Mouse (Mus musculus) heart, postnatal 0 days (tissue): ENCODE results near the gene Anxa3. TPM values are rescaled to one million over a fixed set of nuclear protein-coding genes. Genes with fewer than 3 reads are reported as not detected.

Source experiments
- ATAC-seq: fragments of 200-750 bp; cut with Nextera tagmentation; 2 replicates; pipeline ENCODE4 v1.8.0; 2017; ENCODE audit warnings: low read depth, moderate number of reproducible peaks, moderate library complexity; ENCODE audit not compliant: insufficient read depth
- DNase-seq: peaks from one replicate; pipeline ENCODE4 v3.0.0-alpha.2; 2016; ENCODE audit warnings: low spot score
- H3K27ac ChIP-seq: fragments of 300-500 bp; sonication (generic); 2 replicates; pipeline ENCODE4 v1.5.1; 2014; ENCODE audit warnings: low read depth, mild to moderate bottlenecking
- H3K27me3 ChIP-seq: fragments of 300-500 bp; sonication (generic); 2 replicates; pipeline ENCODE4 v1.6.1; 2014; ENCODE audit warnings: low read length, mixed read lengths; ENCODE audit not compliant: control insufficient read depth, insufficient read depth
- H3K36me3 ChIP-seq: fragments of 300-500 bp; sonication (generic); replicated peaks from 2 replicates; pipeline ENCODE4 v1.6.1; 2014; ENCODE audit warnings: low read length, mixed read lengths; ENCODE audit not compliant: control insufficient read depth, insufficient read depth
- H3K4me1 ChIP-seq: fragments of 300-500 bp; sonication (generic); 2 replicates; pipeline ENCODE4 v1.6.1; 2014; ENCODE audit warnings: antibody characterized with exemption; ENCODE audit not compliant: control insufficient read depth, insufficient read depth
- H3K4me2 ChIP-seq: fragments of 300-500 bp; sonication (generic); 2 replicates; pipeline ENCODE4 v1.6.1; 2014; ENCODE audit warnings: low read depth, mild to moderate bottlenecking, low read length, moderate library complexity
- H3K4me3 ChIP-seq: fragments of 300-500 bp; sonication (generic); 2 replicates; pipeline ENCODE4 v1.5.1; 2014; ENCODE audit warnings: low read depth, low read length
- H3K9ac ChIP-seq: fragments of 300-500 bp; sonication (generic); replicated peaks from 2 replicates; pipeline ENCODE4 v1.6.1; 2014; ENCODE audit warnings: low read depth, low read length, mixed read lengths
- H3K9me3 ChIP-seq: fragments of 300-500 bp; sonication (generic); replicated peaks from 2 replicates; pipeline ENCODE4 v1.6.1; 2016; ENCODE audit warnings: low read length; ENCODE audit not compliant: control insufficient read depth
- CTCF ChIP-seq: IDR thresholded peaks from 2 replicates; pipeline ENCODE4 v1.5.1; 2016; ENCODE audit warnings: antibody characterized with exemption, control low read depth, low read depth
- EP300 ChIP-seq: IDR thresholded peaks from 2 replicates; pipeline ENCODE4 v1.6.1; 2016; ENCODE audit warnings: antibody characterized with exemption, low read depth
- WGBS: fragments of 180-500 bp; shearing (Covaris S2); extraction: QIAGEN DNeasy Blood & Tissue Kit; methylation state at CpG from one replicate; pipeline ENCODE4 v1.1.7; 2014; 5-methylcytosine and 5-hydroxymethylcytosine counted together
- polyA plus RNA-seq: library from polyadenylated mRNA; unstranded; fragments of >200 nt; fragmentation: Nextera tagmentation; extraction: Ambion mirVana; gene quantifications from 2 replicates; pipeline ENCODE4 v1.2.1, GENCODE M21; 2015
- total RNA-seq: library from RNA; depleted of rRNA; stranded (reverse); fragments of >200 nt; gene quantifications from 2 replicates; pipeline ENCODE4 v1.2.3, GENCODE M21; 2014; ENCODE audit warnings: low replicate concordance; rRNA removed

Anxa3 gene
- total and polyA plus RNA-seq, 2 experiments from 2014 or later: 42.0 to 50.3 TPM

GRCm38 (mm10) chr5:96881613-96882012 is 88.5 kb downstream of the Anxa3 start:
- no peak for ATAC-seq
- Histone ChIP-seq H3K9ac (no peak overlapping the region), H3K4me1 (no peaks in the 10 kb centered on the region), H3K27ac (no peak overlapping the region), H3K36me3 (no peaks in the 10 kb centered on the region), H3K4me2 (no peak overlapping the region), H3K9me3 (peaks cover 7% of the 10 kb centered on the region; the same call in 1 of the 2 replicates), H3K27me3 (no peaks in the 10 kb centered on the region), H3K4me3 (no peak overlapping the region)
- whole genome bisulfite sequencing: 82% methylated on average over 3 of the region's 3 CpGs
- TF ChIP-seq EP300 (no peak), CTCF (no peak)
- no peak for DNase-seq

GRCm38 (mm10) chr5:96885202-96885601 is 92.1 kb downstream of the Anxa3 start:
- Histone ChIP-seq H3K36me3 (no peaks in the 10 kb centered on the region), H3K4me2 (no peak overlapping the region), H3K27me3 (no peaks in the 10 kb centered on the region), H3K9ac (no peak overlapping the region), H3K9me3 (no peaks in the 10 kb centered on the region), H3K4me3 (no peak overlapping the region), H3K27ac (no peak overlapping the region), H3K4me1 (no peaks in the 10 kb centered on the region)
- TF ChIP-seq CTCF (no peak), EP300 (no peak)
- no peak for DNase-seq
- ATAC-seq: no peak
- 70% methylated on average over 7 of the region's 7 CpGs for WGBS

- no peaks in the 10 kb centered on the region for H3K4me1 ChIP-seq
- no peak overlapping the region for H3K4me2 ChIP-seq
- TF ChIP-seq CTCF (no peak), EP300 (no peak)
- no peak overlapping the region for H3K4me3 ChIP-seq
- no peak overlapping the region for H3K27ac ChIP-seq
- no peaks in the 10 kb centered on the region for H3K27me3 ChIP-seq
- 80% methylated on average over 3 of the region's 3 CpGs for WGBS
- H3K36me3 ChIP-seq: no peaks in the 10 kb centered on the region
- H3K9me3 ChIP-seq: no peaks in the 10 kb centered on the region
- no peak overlapping the region for H3K9ac ChIP-seq
- DNase-seq (no peak), ATAC-seq (no peak)
Measured at GRCm38 (mm10) chr5:96888396-96888795, 95.3 kb downstream of the Anxa3 start.

- Histone ChIP-seq H3K9ac (no peak overlapping the region), H3K27ac (no peak overlapping the region), H3K4me2 (no peak overlapping the region), H3K36me3 (no peaks in the 10 kb centered on the region), H3K4me3 (no peak overlapping the region), H3K4me1 (no peaks in the 10 kb centered on the region), H3K9me3 (no peaks in the 10 kb centered on the region), H3K27me3 (no peaks in the 10 kb centered on the region)
- WGBS: 70% methylated on average over 5 of the region's 5 CpGs
- ATAC-seq (no peak), DNase-seq (no peak)
- TF ChIP-seq EP300 (no peak), CTCF (no peak)
Measured at GRCm38 (mm10) chr5:96890367-96890766, 97.2 kb downstream of the Anxa3 start.

Other genes with a start within 250 kb of the Anxa3 start
- gene Bmp2k, start 204.3 kb downstream of the Anxa3 start, total RNA-seq: 7.0 and 12.4 TPM in 2 replicates
- 6.8 and 6.9 TPM in 2 replicates for gene Bmp2k, start 204.3 kb downstream of the Anxa3 start, polyA plus RNA-seq